Mouse (Mus musculus): ENCODE measurements around the gene Ppp1r1a. TPM values are rescaled to one million over a fixed set of nuclear protein-coding genes. Genes with fewer than 3 reads are reported as not detected.
A peak's percentile ranks its signal among the peaks of the same experiment; 100 is the strongest.

Gene Ppp1r1a
- polyA plus RNA-seq, 1 experiment from 2014 or later, result 107 TPM

- Histone ChIP-seq H3K27ac (ENCODE audit: low read depth, low read length) (no peak overlapping the region), H3K9me3 (replicated peaks; ENCODE audit: control insufficient read depth, low read length) (no peaks in the 10 kb centered on the region), H3K4me1 (ENCODE audit: control insufficient read depth, insufficient read depth, low read length) (peaks cover 12% of the 10 kb centered on the region; the same call in 1 of the 2 replicates), H3K36me3 (ENCODE audit: control insufficient read depth, insufficient read depth, low read length) (no peaks in the 10 kb centered on the region), H3K4me3 (ENCODE audit: low read depth, low read length) (no peak overlapping the region), H3K4me2 (ENCODE audit: low read length) (no peak overlapping the region), H3K9ac (ENCODE audit: low read length) (no peak overlapping the region), H3K27me3 (replicated peaks; ENCODE audit: control insufficient read depth, insufficient read depth, low read length) (no peaks in the 10 kb centered on the region)
- 57% methylated on average over 1 of the region's 1 CpGs for WGBS
- ATAC-seq (no peak), DNase-seq (ENCODE audit: low spot score) (no peak)
Measured at GRCm38 (mm10) chr15:103486658-103487057, 51.1 kb downstream of the Ppp1r1a start.

GRCm38 (mm10) chr15:103485106-103485505, 52.7 kb downstream of the Ppp1r1a start:
- Histone ChIP-seq H3K36me3 (ENCODE audit: control insufficient read depth, insufficient read depth, low read length) (no peaks in the 10 kb centered on the region), H3K27ac (ENCODE audit: low read depth, low read length) (no peak overlapping the region), H3K4me3 (ENCODE audit: low read depth, low read length) (no peak overlapping the region), H3K4me2 (ENCODE audit: low read length) (no peak overlapping the region), H3K27me3 (replicated peaks; ENCODE audit: control insufficient read depth, insufficient read depth, low read length) (no peaks in the 10 kb centered on the region), H3K4me1 (ENCODE audit: control insufficient read depth, insufficient read depth, low read length) (peaks cover 12% of the 10 kb centered on the region; the same call in 1 of the 2 replicates), H3K9me3 (replicated peaks; ENCODE audit: control insufficient read depth, low read length) (no peaks in the 10 kb centered on the region), H3K9ac (ENCODE audit: low read length) (no peak overlapping the region)
- 46% methylated on average over 3 of the region's 3 CpGs for WGBS
- ATAC-seq, result no peak
- no peak for DNase-seq (ENCODE audit: low spot score)

- Histone ChIP-seq H3K9me3 (replicated peaks; ENCODE audit: control insufficient read depth, low read length) (no peaks in the 10 kb centered on the region), H3K36me3 (ENCODE audit: control insufficient read depth, insufficient read depth, low read length) (no peaks in the 10 kb centered on the region), H3K4me2 (ENCODE audit: low read length) (no peak overlapping the region), H3K27me3 (replicated peaks; ENCODE audit: control insufficient read depth, insufficient read depth, low read length) (no peaks in the 10 kb centered on the region), H3K9ac (ENCODE audit: low read length) (no peak overlapping the region; the same call in 1 of the 2 replicates), H3K4me1 (ENCODE audit: control insufficient read depth, insufficient read depth, low read length) (peaks cover 12% of the 10 kb centered on the region; the same call in 1 of the 2 replicates), H3K4me3 (ENCODE audit: low read depth, low read length) (no peak overlapping the region), H3K27ac (ENCODE audit: low read depth, low read length) (no peak overlapping the region)
- no peak for ATAC-seq
- WGBS, result 49% methylated on average over 2 of the region's 2 CpGs
- DNase-seq (ENCODE audit: low spot score), result no peak
Measured at GRCm38 (mm10) chr15:103484490-103484889, 53.3 kb downstream of the Ppp1r1a start.

GRCm38 (mm10) chr15:103482488-103482887, 55.3 kb downstream of the Ppp1r1a start:
- DNase-seq (ENCODE audit: low spot score), result peak; percentile 83
- no peak overlapping the region for H3K9ac ChIP-seq (ENCODE audit: low read length)
- H3K4me2 ChIP-seq (ENCODE audit: low read length), result no peak overlapping the region
- peaks cover 8% of the 10 kb centered on the region; the same call in 1 of the 2 replicates for H3K4me1 ChIP-seq (ENCODE audit: control insufficient read depth, insufficient read depth, low read length)
- H3K4me3 ChIP-seq (ENCODE audit: low read depth, low read length), result no peak overlapping the region
- H3K27ac ChIP-seq (ENCODE audit: low read depth, low read length), result no peak overlapping the region
- no peaks in the 10 kb centered on the region for H3K9me3 ChIP-seq (replicated peaks; ENCODE audit: control insufficient read depth, low read length)
- 0% methylated on average over 1 of the region's 1 CpGs for WGBS
- peak; percentile 65 for ATAC-seq
- no peaks in the 10 kb centered on the region for H3K27me3 ChIP-seq (replicated peaks; ENCODE audit: control insufficient read depth, insufficient read depth, low read length)
- no peaks in the 10 kb centered on the region for H3K36me3 ChIP-seq (ENCODE audit: control insufficient read depth, insufficient read depth, low read length)

Other genes starting within 250 kb of the Ppp1r1a start
- 0.39 and 0.47 TPM in 2 replicates for gene Gpr84, start 227.4 kb downstream of the Ppp1r1a start, polyA plus RNA-seq (2014; fragmentation: Nextera tagmentation; extraction: Ambion mirVana)
- gene Zfp385a, start 197.9 kb downstream of the Ppp1r1a start, polyA plus RNA-seq (2014; fragmentation: Nextera tagmentation; extraction: Ambion mirVana), result 11.7 and 13.9 TPM in 2 replicates
- gene Itga5, start 171.2 kb downstream of the Ppp1r1a start, polyA plus RNA-seq (2014; fragmentation: Nextera tagmentation; extraction: Ambion mirVana), result 5.3 and 7.7 TPM in 2 replicates
- not detected in 2 replicates for gene Gtsf1, start 107.5 kb downstream of the Ppp1r1a start, polyA plus RNA-seq (2014; fragmentation: Nextera tagmentation; extraction: Ambion mirVana)
- gene Gtsf2, start 89.5 kb downstream of the Ppp1r1a start, polyA plus RNA-seq (2014; fragmentation: Nextera tagmentation; extraction: Ambion mirVana), result not detected in 2 replicates
- gene Nckap1l, start 84.2 kb downstream of the Ppp1r1a start, polyA plus RNA-seq (2014; fragmentation: Nextera tagmentation; extraction: Ambion mirVana), result 1.9 and 2.3 TPM in 2 replicates
- 61.1 and 61.5 TPM in 2 replicates for gene Pde1b, start 35.0 kb downstream of the Ppp1r1a start, polyA plus RNA-seq (2014; fragmentation: Nextera tagmentation; extraction: Ambion mirVana)
- gene Glycam1, start 27.1 kb upstream of the Ppp1r1a start, polyA plus RNA-seq (2014; fragmentation: Nextera tagmentation; extraction: Ambion mirVana), result not detected in 2 replicates
- gene Mucl1, start 217.5 kb upstream of the Ppp1r1a start, polyA plus RNA-seq (2014; fragmentation: Nextera tagmentation; extraction: Ambion mirVana), result not detected in 2 replicates

Data from forebrain, embryonic 14.5 days (tissue).